Mouse (Mus musculus) megakaryocyte progenitor cell, adult 5-6 weeks (primary cell): ENCODE data around the gene Nfyb. TPM values are rescaled to one million over a fixed set of nuclear protein-coding genes. Genes with fewer than 3 reads are reported as not detected.

Experiments
- ATAC-seq: replicated peaks from 2 replicates; pipeline ENCODE4 v1.8.0; 2016; ENCODE audit warnings: mild to moderate bottlenecking, moderate TSS enrichment, inconsistent platforms; ENCODE audit not compliant: poor library complexity
- total RNA-seq, 2 experiments: library from RNA; stranded (forward) in 1 of 2; stranded (reverse) in 1 of 2; fragments of 157-497, 149-512 nt in 1 of 2; fragments of 200-1000 nt in 1 of 2; gene quantifications; 2 replicates each; pipeline versions ENCODE4 v1.2.3 to v1.2.4; 2015 to 2017

Gene Nfyb
- 36.2 and 41.8 TPM in 2 replicates for total RNA-seq (2015)
- 65.0 and 92.2 TPM in 2 replicates for total RNA-seq (2017)

DNA sequence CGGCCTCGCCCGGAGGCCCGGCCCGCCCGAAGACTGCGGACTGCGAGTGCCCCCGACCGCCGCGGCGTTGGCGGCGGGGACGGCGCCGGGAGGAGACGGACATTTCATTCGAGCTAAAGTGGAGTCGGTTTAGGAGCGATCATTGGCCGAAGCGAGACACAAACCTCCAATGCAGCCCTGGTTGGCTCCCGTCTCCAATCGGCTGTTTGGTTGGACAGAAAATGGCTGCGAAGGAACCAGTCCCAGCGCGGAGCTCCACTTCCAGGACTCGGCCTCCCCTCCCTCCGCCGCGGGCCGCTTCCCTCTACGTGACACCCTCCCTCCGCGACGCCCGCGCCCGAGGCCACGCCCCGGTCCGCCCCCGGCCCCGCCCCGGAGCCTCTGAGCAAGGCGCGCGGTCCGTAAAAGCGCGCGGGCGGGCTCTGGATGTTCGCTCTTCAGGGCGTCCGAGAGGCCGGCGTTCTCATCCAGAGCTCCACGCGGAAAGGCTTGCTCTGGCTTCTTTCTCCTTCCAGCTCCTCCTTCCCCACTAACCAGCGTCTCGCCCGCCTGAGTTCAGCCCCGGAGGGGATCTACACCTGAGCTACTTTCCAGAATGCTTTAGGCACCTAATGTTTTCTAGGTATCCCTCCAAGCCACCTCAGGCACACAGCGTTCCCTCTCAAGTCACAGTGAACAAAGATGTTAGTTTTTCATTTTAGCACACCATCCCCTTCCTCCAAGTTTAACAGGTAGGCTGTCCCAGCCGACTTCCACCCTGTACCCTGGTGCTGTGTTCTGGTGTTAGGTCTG is at the start of gene Nfyb:
Gene Nfyb (minus strand): TSS at position 305 of the 792 bp plus-strand sequence.
- ATAC-seq, result peak; percentile 93

GRCm38 (mm10) chr10:82811855-82812431 is 48.0 kb upstream of the Nfyb start:
- peak; percentile 78 for ATAC-seq

DNA sequence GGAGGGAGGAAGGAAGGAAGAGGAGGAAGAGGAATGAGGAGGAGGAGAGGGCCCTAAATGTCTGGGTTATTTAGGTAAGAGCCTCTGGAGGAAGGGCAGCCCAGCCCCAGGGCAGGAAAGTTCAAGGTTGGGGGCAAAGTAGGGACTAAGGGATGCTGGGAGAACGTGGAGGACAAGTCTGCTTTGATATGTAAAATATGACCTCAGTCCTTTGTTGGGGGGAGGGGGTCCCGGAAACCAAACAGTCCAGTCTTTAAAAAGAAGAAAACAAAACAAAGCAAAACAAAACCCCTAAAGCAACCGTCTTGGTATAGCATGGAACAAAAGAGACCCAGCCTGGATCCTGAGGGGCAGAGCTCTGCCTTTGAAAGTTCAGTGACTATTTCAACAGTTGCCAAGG is 45.4 kb upstream of the Nfyb start:
- no peak for ATAC-seq

- ATAC-seq, result no peak
Measured at GRCm38 (mm10) chr10:82808891-82809290, 44.9 kb upstream of the Nfyb start.

- ATAC-seq, result peak; percentile 76
Measured at GRCm38 (mm10) chr10:82808155-82808554, 44.2 kb upstream of the Nfyb start.

GRCm38 (mm10) chr10:82807238-82807637 is 43.3 kb upstream of the Nfyb start:
- no peak for ATAC-seq

- no peak for ATAC-seq
Measured at GRCm38 (mm10) chr10:82806414-82806813, 42.5 kb upstream of the Nfyb start.

- ATAC-seq, result no peak
Measured at GRCm38 (mm10) chr10:82805111-82805510, 41.2 kb upstream of the Nfyb start.

GRCm38 (mm10) chr10:82804396-82804795 is 40.5 kb upstream of the Nfyb start:
- ATAC-seq, result no peak

DNA sequence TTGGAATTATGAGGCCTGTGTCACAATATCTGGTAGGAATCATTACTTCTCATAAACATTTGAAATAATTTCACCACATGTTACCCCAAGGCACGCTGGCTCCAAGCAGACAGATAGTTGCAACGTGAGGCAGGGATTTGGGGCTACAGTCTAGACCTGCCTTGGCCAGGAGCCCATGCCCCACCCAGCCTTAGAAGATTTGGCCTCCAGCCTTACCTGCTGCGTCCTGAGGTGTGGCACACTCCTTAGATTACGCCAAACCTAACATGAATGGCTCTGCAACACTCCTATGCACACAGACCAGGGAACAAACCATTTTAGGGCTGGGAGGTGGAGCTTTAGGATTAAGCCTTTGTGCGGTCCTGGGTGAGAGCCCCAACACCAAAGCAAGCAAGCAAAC is 36.1 kb upstream of the Nfyb start:
- no peak for ATAC-seq

GRCm38 (mm10) chr10:82798312-82798933 is 34.5 kb upstream of the Nfyb start:
- peak; percentile 38 for ATAC-seq

DNA sequence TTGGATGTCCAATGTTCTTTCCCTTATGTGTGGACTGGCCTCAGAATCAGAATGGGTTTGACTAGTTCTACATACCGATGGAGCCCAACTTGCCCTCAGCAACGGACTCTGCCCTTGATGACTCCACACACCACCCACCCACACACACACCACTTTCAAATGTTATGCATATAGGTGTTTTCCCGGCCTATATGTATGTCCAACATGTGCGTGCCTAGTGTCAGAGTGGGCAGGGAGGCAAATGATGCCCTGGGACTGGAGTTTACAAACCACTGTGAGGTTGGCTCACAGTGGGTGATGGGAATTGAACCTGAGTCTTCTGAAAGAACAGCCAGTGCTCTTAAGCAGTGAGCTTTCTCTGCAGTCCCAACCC is 33.2 kb upstream of the Nfyb start:
- no peak for ATAC-seq

GRCm38 (mm10) chr10:82796471-82797118 is 32.7 kb upstream of the Nfyb start:
- ATAC-seq, result peak; percentile 65

- ATAC-seq, result 0 out of 2 replicates have a peak, but pooled peaks have one; percentile 18
Measured at GRCm38 (mm10) chr10:82795767-82796166, 31.8 kb upstream of the Nfyb start.

DNA sequence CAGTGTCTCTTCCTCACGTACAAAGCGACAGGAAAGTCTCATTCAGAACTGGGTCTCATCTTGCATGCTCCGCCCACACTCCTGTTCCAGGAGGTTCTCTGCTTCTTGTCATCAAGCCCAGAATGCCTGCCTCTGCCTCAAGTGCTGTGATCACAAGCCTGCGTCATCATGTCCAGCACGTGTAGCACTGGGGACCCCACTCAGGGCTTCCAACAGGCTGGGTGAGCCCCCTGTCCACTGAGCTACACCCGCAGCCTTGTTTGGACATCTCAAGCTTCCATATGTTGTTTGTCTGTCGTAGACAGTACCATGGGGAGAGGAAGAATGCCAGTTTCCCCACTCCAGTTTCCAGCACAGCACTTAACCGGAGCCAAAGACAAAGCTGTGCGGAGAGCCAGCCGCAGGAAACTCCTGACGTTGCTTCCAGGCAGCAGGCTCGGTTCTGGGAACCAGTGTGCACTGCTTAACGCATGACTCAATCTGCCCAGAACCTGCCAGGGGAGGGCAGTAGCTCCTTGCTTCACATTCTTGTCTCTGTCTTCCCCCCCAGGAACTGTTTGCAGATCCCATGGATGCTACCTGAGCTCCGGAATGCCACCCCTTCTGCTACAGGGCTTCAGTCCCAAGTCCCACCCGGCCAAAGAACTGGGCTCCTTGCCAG is 31.3 kb upstream of the Nfyb start:
- ATAC-seq, result peak; percentile 71

DNA sequence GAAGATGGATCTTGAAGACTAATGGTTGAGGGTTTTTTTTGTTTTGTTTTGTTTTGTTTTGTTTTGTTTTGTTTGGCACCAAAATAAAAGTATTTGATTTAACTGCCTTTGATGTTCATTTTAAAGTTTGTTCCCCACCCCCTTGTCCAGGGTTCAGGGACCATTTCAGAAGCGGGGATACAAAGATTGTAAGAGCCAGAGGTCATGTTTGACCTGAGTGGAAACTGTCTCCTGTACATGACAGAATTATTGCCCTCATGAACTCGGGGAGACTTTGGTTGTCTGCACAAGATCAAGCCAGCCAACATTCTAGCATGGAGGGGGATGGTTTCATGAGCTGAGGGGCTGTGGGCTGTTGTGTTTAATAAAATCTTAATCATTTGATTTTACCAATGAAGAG is 28.4 kb upstream of the Nfyb start:
- ATAC-seq, result no peak

DNA sequence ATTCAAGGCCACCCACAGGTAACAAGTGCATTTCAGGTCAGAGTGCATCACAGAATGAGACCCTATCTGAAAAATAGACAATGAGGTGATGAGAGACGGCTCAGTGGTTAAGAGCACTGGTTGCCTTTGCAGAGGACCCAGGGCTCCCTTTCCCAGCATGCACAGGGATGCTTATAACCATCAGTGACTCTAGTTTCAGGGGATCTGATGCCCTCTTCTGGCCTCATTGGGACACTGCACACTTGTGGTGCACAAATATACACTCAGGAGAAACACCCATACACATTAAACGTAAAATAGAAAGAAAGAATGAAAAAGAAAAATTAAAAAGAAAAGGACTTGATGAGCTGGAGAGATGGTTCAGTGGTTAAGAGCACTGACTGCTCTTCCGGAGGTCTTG is 27.8 kb upstream of the Nfyb start:
- ATAC-seq, result no peak; the same call in 1 of the 2 replicates

GRCm38 (mm10) chr10:82790504-82790903 is 26.6 kb upstream of the Nfyb start:
- ATAC-seq, result no peak

DNA sequence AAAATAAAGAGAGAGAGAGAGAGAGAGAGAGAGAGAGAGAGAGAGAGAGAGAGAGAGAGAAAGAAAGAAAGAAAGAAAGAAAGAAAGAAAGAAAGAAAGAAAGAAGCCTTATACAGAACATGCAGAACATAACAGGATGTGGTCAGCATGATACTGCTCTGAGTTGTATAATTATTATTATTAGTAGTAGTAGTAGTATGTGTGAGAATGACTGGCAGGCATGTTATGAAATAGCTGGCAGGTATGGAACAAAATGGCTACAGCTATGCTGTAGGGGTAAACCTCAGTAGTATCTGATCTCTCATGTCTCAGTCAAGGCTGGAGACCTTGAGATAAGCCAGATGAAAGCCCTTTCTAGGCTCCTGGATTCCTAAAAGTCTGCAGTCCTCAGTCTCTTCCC is 25.2 kb upstream of the Nfyb start:
- ATAC-seq, result no peak

DNA sequence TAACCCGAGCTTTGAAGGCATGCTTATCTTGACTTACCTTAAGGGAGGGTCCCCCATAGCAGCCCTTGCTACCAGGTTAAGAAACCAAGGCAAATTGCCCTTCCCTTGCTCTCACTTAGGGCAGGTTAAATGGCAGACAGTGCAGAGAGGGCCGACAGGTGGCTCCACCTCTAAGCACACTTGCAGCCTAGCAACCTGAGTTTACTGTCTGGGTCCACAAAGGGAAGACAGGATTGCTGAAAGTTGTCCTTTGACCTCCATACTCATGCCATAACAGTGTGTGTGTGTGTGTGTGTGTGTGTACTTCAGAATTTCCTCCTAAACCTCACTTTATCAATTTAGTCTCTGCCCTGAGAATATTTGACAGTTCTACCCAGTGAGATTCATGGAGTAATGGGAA is 18.5 kb upstream of the Nfyb start:
- no peak for ATAC-seq

GRCm38 (mm10) chr10:82780816-82781215 is 16.9 kb upstream of the Nfyb start:
- no peak for ATAC-seq
